Mouse (Mus musculus): Measurements from ENCODE around the gene Slc9a4. TPM values are rescaled to one million over a fixed set of nuclear protein-coding genes. Genes with fewer than 3 reads are reported as not detected.

Gene Slc9a4
- total RNA-seq, 2 experiments from 2014 or later: 0.19 to 0.77 TPM

GRCm38 (mm10) chr1:40650803-40651497 is 71.1 kb downstream of the Slc9a4 start:
- no peak for DNase-seq

GRCm38 (mm10) chr1:40657035-40657434 is 77.2 kb downstream of the Slc9a4 start:
- no peak for DNase-seq

DNA sequence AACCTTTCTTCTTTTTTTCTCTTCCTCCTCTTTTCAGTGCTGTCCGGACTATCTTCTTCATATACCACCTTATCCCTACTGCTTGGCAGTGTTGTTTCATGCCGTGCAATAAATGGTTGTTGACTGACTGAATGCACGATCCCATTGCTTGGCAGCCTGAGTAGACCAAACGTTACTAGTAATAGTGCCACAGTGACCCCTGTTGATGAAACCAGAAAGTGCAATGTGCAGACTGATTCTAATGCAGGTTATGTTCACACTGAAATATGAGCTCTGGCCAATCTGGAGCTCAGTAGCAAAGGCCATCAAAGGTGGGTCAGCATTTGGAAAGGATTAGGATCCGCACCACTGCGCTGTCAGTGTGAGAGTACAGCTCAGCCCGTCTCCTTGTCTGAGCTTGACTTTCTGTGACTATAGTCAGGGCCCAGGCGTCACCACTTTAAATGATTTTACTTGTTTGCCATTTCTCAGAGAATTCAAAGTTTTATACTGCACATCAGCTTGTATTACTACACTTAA is 78.2 kb downstream of the Slc9a4 start:
- peak; percentile 20 for DNase-seq

DNA sequence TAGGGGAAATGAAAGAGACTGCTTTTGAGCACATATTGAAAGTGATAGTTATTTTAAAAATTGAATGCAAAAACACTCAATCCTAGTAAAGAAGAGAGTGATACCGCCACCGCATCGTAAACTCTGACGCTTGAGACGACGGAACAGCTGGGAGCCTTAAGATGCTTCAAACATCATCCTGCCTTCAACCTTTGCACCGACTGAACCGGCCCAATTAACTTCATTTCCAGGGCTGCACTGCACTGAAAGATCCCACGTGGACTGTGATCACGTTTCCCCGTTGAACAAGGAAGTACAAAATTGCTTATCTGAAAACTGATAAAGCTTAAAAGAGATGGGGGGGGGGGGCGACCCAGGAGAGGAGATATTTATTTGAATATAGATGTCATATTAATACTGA is 79.1 kb downstream of the Slc9a4 start:
- DNase-seq: no peak

- no peak for DNase-seq
These were observed 79.6 kb downstream of the Slc9a4 start for GRCm38 (mm10) chr1:40659496-40659895.

- DNase-seq: no peak
These were observed 81.0 kb downstream of the Slc9a4 start for GRCm38 (mm10) chr1:40660838-40661237.

DNA sequence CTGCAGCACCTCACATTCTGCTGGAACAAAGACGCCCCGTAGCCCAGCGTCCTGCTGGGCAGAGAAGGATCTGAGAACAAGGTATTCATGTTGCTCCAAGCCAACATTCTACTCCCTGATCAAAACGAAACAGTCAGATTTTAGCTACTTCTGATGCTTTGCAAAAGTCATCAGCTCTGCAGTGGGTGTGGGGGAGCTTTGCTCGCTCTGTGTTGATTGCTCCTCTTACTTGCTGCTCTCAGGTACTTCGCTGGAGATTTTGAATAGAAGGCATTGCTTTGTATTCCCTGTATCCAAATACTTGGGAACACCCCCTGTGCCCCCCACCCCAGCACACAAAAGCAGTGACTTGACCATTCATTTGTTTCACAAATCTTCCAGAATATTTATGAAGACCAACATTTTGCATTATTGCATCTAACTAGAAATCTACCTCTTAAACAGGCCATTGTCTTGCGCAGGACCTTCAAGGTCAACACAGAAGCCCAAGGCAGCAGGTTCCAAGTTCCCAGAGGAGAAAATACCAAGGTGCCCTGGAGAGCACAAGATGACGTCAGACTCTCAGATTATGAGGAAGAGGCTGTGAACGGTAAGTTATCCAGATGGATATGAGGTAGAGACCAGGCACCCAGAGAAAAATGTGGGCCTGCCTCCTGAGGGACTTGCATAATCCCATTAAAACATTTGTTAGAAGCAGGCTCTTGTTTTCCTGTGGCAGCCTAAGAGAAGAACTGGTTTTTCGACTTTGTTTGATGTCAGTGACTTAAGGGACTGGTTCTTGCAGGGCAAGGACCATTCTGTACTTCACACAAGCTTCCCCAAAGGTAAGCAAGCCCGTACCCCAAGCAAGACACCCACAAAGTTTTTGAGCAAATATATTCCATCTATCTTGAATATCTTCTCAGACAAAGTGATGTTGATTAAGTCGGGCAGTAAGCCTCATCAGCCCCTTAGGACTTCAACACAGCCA is 85.8 kb downstream of the Slc9a4 start:
- no peak for DNase-seq

- DNase-seq: peak; percentile 18
These were observed 87.6 kb downstream of the Slc9a4 start for GRCm38 (mm10) chr1:40667442-40667841.

- DNase-seq: no peak
These were observed 90.1 kb downstream of the Slc9a4 start for GRCm38 (mm10) chr1:40670025-40670424.

DNA sequence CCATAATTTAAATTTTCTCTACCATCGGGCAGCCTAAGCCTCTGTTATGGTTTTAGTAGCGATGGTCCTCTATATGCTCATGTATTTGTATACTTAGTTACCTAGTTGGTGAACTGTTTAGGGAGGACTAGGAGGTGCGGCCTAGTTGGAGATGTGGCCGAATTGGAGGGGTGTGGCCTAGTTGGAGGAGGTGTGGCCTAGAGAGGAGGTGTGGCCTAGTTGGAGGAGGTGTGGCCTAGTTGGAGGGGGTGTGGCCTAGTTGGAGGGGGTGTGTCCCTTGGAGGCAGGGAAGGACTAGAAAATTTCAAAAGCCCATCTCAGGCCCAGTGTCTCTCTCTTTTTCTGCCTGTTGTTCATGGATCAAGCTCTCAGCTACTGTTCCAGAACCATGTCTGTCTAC is 91.6 kb downstream of the Slc9a4 start:
- DNase-seq: no peak

- no peak for DNase-seq
These were observed 97.4 kb downstream of the Slc9a4 start for GRCm38 (mm10) chr1:40677306-40677705.

Other genes with a start within 250 kb of the Slc9a4 start
- gene Il1rl1, start 150.5 kb upstream of the Slc9a4 start, total RNA-seq (2021): 1 to 10 TPM in 1 of 2 experiments, under 1 TPM in 1; 0.91 to 1.0 TPM
- gene Il18r1, start 114.5 kb upstream of the Slc9a4 start, total RNA-seq (2021): not detected
- gene Il18rap, start 64.7 kb upstream of the Slc9a4 start, total RNA-seq (2021): not detected
- 10 to 100 TPM; 17.9 to 25.7 TPM for gene Slc9a2, start 100.5 kb downstream of the Slc9a4 start, total RNA-seq (2021)
- gene Mfsd9, start 210.6 kb downstream of the Slc9a4 start, total RNA-seq (2021): under 1 TPM; 0.29 to 0.41 TPM
- 100 to 1,000 TPM; 190 to 204 TPM for gene Tmem182, start 225.5 kb downstream of the Slc9a4 start, total RNA-seq (2021)

Measured in gastrocnemius, postnatal 25 days (tissue).